Mouse (Mus musculus) liver, embryonic 16.5 days (tissue): ENCODE measurements around the gene Cnih1. TPM values are rescaled to one million over a fixed set of nuclear protein-coding genes. Genes with fewer than 3 reads are reported as not detected.

ENCODE experiments used
- ATAC-seq: fragments of 200-750 bp; cut with Nextera tagmentation; 2 replicates; pipeline ENCODE4 v1.8.0; 2017; ENCODE audit warnings: low read depth, mild to moderate bottlenecking, moderate number of reproducible peaks, moderate library complexity
- H3K27ac ChIP-seq: fragments of 300-500 bp; sonication (generic); 2 replicates; pipeline ENCODE4 v1.5.1; 2014; ENCODE audit warnings: mild to moderate bottlenecking, low read length
- H3K27me3 ChIP-seq: fragments of 300-500 bp; sonication (generic); 2 replicates; pipeline ENCODE4 v1.6.1; 2014; ENCODE audit warnings: low read depth, low read length, mixed read lengths; ENCODE audit not compliant: control insufficient read depth, insufficient read depth
- H3K36me3 ChIP-seq: fragments of 300-500 bp; sonication (generic); 2 replicates; pipeline ENCODE4 v1.6.1; 2014; ENCODE audit warnings: mild to moderate bottlenecking; ENCODE audit not compliant: control insufficient read depth, insufficient read depth
- H3K4me1 ChIP-seq: fragments of 300-500 bp; sonication (generic); 2 replicates; pipeline ENCODE4 v1.6.1; 2014; ENCODE audit warnings: low read depth, low read length, mixed read lengths; ENCODE audit not compliant: control insufficient read depth
- H3K4me2 ChIP-seq: fragments of 300-500 bp; sonication (generic); 2 replicates; pipeline ENCODE4 v1.6.1; 2014; ENCODE audit warnings: low read depth, low read length, mixed read lengths
- H3K4me3 ChIP-seq: fragments of 300-500 bp; sonication (generic); 2 replicates; pipeline ENCODE4 v1.5.1; 2014; ENCODE audit warnings: low read depth, mild to moderate bottlenecking, low read length
- H3K9ac ChIP-seq: fragments of 300-500 bp; sonication (generic); 2 replicates; pipeline ENCODE4 v1.6.1; 2014; ENCODE audit warnings: low read depth, low read length
- H3K9me3 ChIP-seq: fragments of 300-500 bp; sonication (generic); replicated peaks from 2 replicates; pipeline ENCODE4 v1.6.1; 2016; ENCODE audit warnings: low read length; ENCODE audit not compliant: control insufficient read depth
- WGBS: fragments of 180-500 bp; shearing (Covaris S2); extraction: QIAGEN DNeasy Blood & Tissue Kit; methylation state at CpG from one replicate; pipeline ENCODE4 v1.1.7; 2014; ENCODE audit not compliant: insufficient replicate concordance; 5-methylcytosine and 5-hydroxymethylcytosine counted together
- polyA plus RNA-seq: library from polyadenylated mRNA; unstranded; fragments of >200 nt; fragmentation: Nextera tagmentation; extraction: Ambion mirVana; gene quantifications from 2 replicates; pipeline ENCODE4 v1.2.1, GENCODE M21; 2015

The Cnih1 gene
- 73.6 and 76.3 TPM in 2 replicates for polyA plus RNA-seq

- H3K9me3 ChIP-seq, result no peaks in the 10 kb centered on the region
- H3K36me3 ChIP-seq, result no peaks in the 10 kb centered on the region
- H3K4me1 ChIP-seq, result peaks cover 30% of the 10 kb centered on the region
- H3K27me3 ChIP-seq, result no peaks in the 10 kb centered on the region
- peak within 1 kb of the TSS; percentile 99 for H3K4me3 ChIP-seq
- H3K27ac ChIP-seq, result peak within 1 kb of the TSS; percentile 93
- under 1% methylated on average over 85 of the region's 86 CpGs for WGBS
- ATAC-seq, result peak; percentile 96
- peak within 1 kb of the TSS; percentile 97 for H3K9ac ChIP-seq
- peak within 1 kb of the TSS; percentile 91 for H3K4me2 ChIP-seq
Observed at GRCm38 (mm10) chr14:46787787-46788504, at the start of gene Cnih1. TSS of gene Cnih1 (minus strand) at chr14:46788411.

- Histone ChIP-seq H3K9me3 (no peaks in the 10 kb centered on the region), H3K4me3 (peak overlapping the region; percentile 91), H3K9ac (peak overlapping the region; percentile 92), H3K4me2 (peak overlapping the region; percentile 68), H3K4me1 (peaks cover 21% of the 10 kb centered on the region), H3K27ac (peak overlapping the region; percentile 75), H3K27me3 (no peaks in the 10 kb centered on the region), H3K36me3 (no peaks in the 10 kb centered on the region)
- ATAC-seq, result peak; percentile 40
- WGBS, result 6% methylated on average over 40 of the region's 40 CpGs
Observed at GRCm38 (mm10) chr14:46832354-46833272, 44.4 kb upstream of the Cnih1 start.

- peak within 1 kb of the TSS; percentile 68 for H3K4me2 ChIP-seq
- no peaks in the 10 kb centered on the region for H3K9me3 ChIP-seq
- H3K27ac ChIP-seq, result peak within 1 kb of the TSS; percentile 76
- peak within 1 kb of the TSS; percentile 91 for H3K4me3 ChIP-seq
- no peaks in the 10 kb centered on the region for H3K27me3 ChIP-seq
- peaks cover 28% of the 10 kb centered on the region for H3K4me1 ChIP-seq
- ATAC-seq, result peak; percentile 99
- no peaks in the 10 kb centered on the region for H3K36me3 ChIP-seq
- WGBS, result under 1% methylated on average over 32 of the region's 32 CpGs
- H3K9ac ChIP-seq, result peak within 1 kb of the TSS; percentile 92
Observed at GRCm38 (mm10) chr14:46831837-46832333, 43.7 kb upstream of the Cnih1 start, which contains the start of gene Cgrrf1. TSS of gene Cgrrf1 (plus strand) at chr14:46832125.

DNA sequence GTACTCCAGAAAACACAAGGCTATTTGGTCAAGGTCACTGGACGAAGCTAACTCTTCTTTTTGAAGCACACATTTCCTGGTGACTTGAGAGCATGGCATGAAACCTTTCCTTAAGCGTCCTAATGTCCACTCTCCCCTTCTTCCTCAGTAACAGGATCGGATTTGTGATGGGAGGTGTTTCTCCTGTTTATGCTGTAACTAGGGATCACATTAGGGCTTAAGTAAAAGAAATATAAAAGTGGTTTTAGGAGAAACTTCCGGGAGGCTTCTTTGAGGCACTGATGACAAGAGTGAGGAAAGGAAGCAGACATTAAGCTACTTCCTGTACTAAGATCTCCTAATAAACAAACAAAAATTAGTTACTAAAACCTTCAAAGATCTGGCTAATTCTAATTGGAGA is 43.1 kb upstream of the Cnih1 start:
- H3K27ac ChIP-seq, result peak overlapping the region; percentile 76
- no peak for ATAC-seq

DNA sequence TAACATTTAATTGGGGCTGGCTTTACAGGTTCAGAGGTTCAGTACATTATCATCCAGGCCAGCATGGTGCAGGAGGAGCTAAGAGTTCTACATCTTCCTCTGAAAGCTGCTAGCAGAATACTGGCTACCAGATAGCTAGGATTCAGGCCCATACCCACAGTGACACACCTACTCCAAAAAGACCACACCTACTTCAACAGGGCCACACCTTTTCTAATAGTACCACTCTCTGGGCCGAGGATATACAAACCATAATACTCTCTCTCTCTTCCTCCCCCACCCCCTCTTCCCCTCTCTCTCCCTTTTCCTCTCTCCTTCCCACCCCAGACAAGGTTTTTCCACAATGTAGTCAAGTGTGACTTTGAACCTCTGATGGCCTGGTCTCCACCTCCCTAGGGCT is 39.2 kb upstream of the Cnih1 start:
- Histone ChIP-seq H3K4me1 (peaks cover 30% of the 10 kb centered on the region), H3K9ac (no peak overlapping the region), H3K36me3 (no peaks in the 10 kb centered on the region), H3K27ac (no peak overlapping the region), H3K9me3 (no peaks in the 10 kb centered on the region), H3K4me2 (peak overlapping the region; percentile 21; the same call in 1 of the 2 replicates), H3K27me3 (no peaks in the 10 kb centered on the region), H3K4me3 (no peak overlapping the region)
- WGBS, result 36% methylated on average over 1 of the region's 1 CpGs
- no peak for ATAC-seq

More for the DNA sequence above, 43.1 kb upstream of the Cnih1 start:
- Histone ChIP-seq H3K4me2 (peak overlapping the region; percentile 65), H3K27me3 (no peaks in the 10 kb centered on the region), H3K4me3 (peak overlapping the region; percentile 91), H3K9me3 (no peaks in the 10 kb centered on the region), H3K36me3 (no peaks in the 10 kb centered on the region), H3K9ac (peak overlapping the region; percentile 92), H3K4me1 (peaks cover 29% of the 10 kb centered on the region)
- under 1% methylated on average over 4 of the region's 4 CpGs for WGBS

DNA sequence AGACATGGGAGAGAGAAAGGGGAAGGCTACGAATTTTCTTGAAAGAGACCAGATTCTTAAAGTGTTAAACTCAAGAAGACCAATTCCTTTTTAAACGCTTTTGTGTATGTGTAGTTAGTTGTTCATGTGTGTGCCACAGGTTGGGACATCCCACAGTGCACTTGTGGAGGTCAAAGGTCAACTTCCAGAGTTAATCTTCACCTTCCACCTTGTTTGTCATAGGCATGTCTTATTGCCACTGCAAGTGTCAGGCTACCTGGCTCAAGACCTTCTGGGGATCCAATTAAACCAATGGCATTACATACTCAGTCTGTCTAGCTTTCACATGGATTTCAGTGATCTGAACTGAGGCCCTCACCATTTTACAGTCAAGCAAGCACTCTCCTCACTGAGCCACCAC is 35.8 kb upstream of the Cnih1 start:
- Histone ChIP-seq H3K4me2 (no peak overlapping the region), H3K9ac (no peak overlapping the region), H3K4me1 (peaks cover 32% of the 10 kb centered on the region), H3K27ac (no peak overlapping the region), H3K27me3 (no peaks in the 10 kb centered on the region), H3K4me3 (no peak overlapping the region), H3K9me3 (no peaks in the 10 kb centered on the region), H3K36me3 (no peaks in the 10 kb centered on the region)
- ATAC-seq, result no peak
- WGBS, result 66% methylated on average over 2 of the region's 2 CpGs

GRCm38 (mm10) chr14:46821873-46822716 is 33.9 kb upstream of the Cnih1 start, which contains the start of gene Gmfb:
TSS of gene Gmfb (minus strand) at chr14:46822242.
- WGBS, result 1% methylated on average over 65 of the region's 65 CpGs

GRCm38 (mm10) chr14:46821271-46821872 is 33.2 kb upstream of the Cnih1 start:
- WGBS, result 0% methylated on average over 11 of the region's 11 CpGs
- Histone ChIP-seq H3K27me3 (no peaks in the 10 kb centered on the region), H3K4me3 (peak overlapping the region; percentile 92), H3K27ac (peak overlapping the region; percentile 93), H3K9ac (peak overlapping the region; percentile 92), H3K9me3 (no peaks in the 10 kb centered on the region), H3K36me3 (no peaks in the 10 kb centered on the region; the same call in 1 of the 2 replicates), H3K4me2 (peak overlapping the region; percentile 70), H3K4me1 (peaks cover 24% of the 10 kb centered on the region)
- 0 out of 2 replicates have a peak, but pooled peaks have one; percentile 8 for ATAC-seq

More at GRCm38 (mm10) chr14:46821873-46822716, 33.9 kb upstream of the Cnih1 start, which contains the start of gene Gmfb:
- Histone ChIP-seq H3K36me3 (no peaks in the 10 kb centered on the region), H3K4me1 (peaks cover 21% of the 10 kb centered on the region), H3K27me3 (no peaks in the 10 kb centered on the region), H3K4me2 (peak within 1 kb of the TSS; percentile 70), H3K9ac (peak within 1 kb of the TSS; percentile 92), H3K27ac (peak within 1 kb of the TSS; percentile 93), H3K9me3 (no peaks in the 10 kb centered on the region), H3K4me3 (peak within 1 kb of the TSS; percentile 92)
- peak; percentile 98 for ATAC-seq
